Mouse (Mus musculus): Measurements from ENCODE around the gene Hells.

The Hells gene

DNA sequence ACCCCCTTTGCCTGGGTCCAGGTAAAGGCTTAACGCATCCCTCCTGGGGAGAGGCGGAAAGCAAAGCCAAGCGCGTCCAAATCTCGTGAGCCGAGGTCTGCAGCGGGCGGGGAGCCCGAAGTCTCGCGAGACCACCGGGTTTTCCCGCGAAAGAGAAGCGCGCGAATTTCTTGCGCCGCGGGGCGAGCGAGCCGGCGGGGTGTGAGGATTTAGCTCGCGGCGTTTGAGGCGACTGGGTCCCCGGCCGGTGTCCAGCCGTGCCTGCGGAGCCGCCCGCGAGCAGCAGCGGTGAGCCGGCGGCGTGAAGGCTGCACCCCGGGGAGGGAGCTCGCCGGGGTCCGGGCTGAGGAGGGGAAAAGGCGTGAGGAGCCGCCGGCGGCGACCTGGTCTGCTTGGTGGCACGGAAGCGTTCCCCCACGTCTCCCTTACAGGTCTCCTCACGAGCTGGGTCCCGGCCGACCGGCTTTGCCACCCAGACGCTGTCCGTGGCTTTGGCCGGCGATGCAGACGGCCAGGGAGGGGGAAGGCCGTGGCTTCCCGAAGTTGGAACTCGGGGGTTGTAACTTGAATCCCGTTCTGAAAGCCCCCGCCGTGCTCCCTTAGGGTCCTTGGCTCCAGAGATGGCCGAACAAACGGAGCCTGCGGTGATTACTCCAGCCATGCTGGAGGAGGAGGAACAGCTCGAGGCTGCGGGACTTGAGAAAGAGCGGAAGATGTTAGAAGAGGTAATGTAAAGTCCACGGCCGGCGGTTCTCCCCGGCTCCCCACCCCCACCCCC lies at the start of gene Hells:
Gene Hells, plus strand, starts transcription at position 128 of the 778 bp plus-strand sequence.
- peak; percentile 83 for DNase-seq (ENCODE audit: low spot score)

DNA sequence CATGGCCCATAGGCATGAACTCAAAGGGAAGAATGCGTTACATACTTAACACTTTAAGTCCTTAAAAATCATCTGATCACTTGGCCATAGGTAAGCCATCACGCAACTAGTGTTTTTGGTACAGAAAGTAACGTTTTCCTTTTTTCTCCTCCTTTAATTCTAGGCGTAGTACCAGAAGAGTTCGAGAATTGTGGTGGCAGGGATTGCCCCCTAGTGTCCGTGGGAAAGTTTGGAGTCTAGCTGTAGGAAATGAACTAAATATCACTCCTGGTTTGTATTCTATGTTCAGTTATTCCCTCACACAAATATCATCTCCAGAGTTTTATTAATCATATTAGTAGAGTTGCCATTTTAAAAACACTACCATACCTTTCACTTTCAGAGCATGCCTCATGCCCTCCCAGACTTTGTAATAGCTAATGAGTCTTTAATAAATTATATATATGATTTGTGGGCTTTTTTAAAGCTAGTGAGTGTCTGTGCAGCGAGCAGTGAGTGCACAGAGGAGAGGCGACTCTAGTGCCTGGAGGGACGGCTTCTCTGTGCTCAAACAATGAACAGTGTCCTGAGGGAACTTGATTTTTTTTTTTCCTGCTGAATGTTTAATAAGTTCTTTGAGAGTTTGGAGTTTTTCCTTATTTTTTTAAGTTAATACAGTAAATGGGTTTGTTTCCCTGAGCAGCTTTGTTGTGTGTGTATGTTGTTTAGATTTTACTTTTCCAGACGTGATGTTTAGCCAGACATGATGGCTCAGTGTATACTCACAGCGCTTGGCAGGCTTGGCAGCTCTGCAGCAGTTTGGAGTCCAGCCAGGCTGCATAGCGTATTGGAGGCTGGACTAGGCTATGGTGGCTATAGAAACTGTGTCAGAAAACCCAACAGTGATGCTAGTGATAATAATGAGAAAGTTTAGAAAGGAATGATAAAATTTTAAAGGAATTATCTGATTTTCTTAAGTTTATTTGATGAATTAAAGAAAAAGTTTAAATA lies 29.3 kb upstream of the Hells start:
- no peak for DNase-seq (ENCODE audit: low spot score)

DNA sequence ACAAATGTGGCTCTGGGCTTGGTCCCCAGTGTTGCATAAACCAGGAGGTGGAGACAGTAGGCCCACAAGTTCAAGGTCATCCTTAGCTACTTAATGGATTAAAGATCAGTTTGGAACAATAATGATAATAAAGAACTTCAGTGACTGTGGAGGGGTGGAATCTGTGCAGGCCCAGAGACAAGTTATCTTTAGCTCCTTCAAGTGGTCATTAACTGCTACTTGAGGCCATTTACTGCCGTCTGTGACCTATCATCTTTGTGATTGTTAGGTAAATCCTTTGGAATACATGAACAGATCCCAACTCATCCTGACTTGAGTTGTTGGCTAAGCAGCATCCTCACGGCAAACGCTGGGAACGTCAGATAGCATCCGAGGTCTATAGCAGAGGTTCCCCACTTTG lies 28.2 kb upstream of the Hells start:
- DNase-seq (ENCODE audit: low spot score) = no peak

DNA sequence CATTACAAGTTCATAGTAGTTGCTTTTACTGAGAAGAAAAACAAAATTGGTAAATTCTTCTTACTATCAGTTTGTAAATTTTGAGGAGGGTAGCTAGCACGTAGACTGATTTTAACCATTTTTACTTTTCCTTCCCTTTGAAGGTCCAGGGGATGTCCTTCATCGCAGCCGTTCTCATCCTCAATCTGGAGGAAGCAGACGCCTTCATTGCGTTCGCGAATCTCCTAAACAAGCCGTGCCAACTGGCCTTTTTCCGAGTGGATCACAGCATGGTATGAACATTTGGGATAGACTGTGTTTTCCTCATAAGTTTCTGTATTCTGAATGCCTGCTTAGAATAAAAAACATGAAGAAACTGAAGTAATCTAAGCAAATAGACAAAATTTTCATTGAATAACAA lies 16.9 kb upstream of the Hells start:
- DNase-seq (ENCODE audit: low spot score) = no peak

DNA sequence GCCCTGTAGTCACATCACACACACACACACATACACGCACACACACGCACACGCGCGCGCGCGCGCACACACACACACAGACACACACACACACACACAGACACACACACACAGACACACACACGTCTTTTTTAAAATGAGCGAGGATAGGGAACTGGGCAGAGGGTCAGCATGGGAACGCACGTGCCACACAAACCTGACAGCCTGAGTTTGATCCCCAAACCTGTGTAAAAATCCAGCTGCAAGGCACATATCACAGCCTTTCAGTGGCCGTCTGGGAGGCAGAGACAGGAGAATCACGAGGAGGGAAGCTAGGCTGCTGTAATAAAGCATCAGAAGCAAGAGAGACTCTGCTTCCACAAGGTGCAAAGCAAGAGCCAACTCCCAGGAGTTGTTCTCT lies 15.8 kb upstream of the Hells start:
- DNase-seq (ENCODE audit: low spot score) = no peak

DNA sequence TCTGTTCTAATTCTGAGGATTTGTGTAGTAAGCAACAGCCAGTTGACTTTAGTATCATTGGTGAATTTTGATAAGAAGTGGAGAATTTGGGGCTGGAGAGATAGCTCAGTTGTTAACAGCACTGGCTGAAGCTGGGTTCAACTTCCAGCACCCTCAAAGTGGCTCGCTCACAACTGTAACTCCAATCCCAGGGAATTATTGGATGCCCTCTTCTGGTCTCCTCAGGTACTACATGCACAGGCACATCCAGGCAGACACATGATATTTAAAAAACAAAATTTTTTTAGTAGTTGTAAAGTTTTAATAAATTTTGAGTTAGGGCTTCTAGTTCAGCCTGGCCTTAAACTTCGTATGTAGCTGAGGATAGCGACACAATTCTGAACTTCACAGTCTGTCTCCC lies 15.0 kb upstream of the Hells start:
- peak; percentile 47 for DNase-seq (ENCODE audit: low spot score)

DNA sequence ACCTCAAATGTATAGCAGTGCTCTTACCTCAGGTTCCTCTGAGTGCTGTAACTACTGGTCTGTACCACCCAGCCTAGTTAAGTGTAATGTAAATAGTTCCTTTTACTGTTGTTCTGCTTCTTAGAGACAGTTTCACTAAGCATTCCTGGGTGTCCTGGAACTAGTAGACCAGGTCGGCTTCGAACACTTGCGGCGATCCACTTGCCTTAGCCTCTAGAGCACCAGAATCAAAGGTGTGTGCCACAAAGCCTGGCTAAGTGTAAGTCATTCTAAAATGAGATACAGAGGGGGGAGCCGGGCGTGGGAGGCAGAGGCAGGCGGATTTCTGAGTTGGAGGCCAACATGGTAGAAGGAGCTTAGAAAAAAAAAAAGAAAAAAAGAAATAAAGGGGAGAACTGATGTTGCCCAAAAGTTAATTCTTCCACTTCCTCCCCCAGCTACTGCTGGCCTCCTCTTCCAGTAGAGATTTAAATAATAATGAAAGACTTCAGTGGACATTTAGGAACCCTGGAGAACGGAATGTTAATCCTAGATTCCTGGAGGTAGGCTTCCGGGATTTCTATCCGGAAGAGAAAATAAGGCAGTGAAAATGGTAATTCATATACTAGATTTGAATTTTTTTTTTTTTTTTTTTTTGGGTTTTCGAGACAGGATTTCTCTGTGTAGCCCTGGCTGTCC lies 2.1 kb upstream of the Hells start:
- no peak for DNase-seq (ENCODE audit: low spot score)

DNA sequence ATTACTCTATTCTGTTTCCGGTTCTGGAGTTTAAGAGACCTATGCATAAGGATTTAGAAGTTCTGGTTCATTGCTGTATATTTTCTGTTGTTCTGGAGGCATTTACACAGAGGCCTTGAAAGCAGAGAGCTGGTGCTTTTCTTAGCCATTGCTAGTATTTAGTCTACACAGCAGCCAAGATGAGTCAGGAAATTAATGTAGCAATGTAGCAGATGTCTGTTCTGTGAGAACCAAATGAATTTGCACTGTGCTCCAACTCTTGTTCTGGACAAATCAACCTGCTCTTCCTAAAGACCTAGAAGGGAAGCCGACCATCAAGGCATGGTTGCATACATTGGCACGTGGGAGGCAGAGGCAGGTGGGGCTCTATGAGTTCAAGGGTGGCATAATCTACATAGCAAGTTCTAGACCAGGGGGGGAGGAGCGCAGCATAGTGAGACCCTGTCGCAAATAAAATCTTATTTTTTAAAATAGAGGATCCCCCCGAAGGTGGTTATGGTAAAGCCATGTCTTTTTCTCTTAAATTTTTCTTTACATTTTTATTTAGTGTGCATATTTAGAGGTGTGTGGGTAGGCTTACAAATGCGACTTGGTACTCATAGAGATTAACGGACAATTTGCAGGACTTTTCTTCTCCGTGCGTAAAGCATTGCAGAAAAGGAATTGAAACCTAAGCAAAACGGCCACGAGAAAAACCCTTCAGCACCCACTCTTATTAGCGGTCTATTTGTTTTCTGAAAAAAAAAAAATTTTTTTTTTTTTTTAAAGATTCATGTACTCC lies 1.1 kb upstream of the Hells start:
- no peak for DNase-seq (ENCODE audit: low spot score)

DNA sequence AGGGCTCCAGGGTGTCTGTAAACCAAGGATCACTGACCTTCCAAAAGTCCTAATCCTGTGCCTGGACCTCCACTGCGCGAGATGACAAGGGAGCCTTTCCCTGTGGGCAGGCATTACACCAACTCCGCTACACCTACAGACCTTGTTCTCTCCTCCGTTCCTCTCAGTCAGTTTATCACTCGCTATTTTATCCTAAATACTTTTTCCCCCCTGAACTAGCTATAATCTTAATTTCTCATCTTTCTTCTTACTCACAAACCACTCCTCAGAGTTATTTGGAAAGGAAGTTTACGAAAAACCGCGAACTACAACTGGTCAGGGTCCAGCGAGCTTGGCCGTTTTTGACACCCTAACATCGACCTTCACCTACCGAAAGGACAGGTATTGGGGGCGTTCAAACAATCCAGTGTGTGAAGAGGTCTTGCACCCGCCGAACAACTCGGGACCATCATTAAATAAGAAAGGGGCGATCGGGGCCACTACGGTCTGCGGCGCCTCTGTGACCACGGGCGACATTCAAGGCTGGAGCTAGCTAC lies 395 bp upstream of the Hells start:
- DNase-seq (ENCODE audit: low spot score) = no peak

DNA sequence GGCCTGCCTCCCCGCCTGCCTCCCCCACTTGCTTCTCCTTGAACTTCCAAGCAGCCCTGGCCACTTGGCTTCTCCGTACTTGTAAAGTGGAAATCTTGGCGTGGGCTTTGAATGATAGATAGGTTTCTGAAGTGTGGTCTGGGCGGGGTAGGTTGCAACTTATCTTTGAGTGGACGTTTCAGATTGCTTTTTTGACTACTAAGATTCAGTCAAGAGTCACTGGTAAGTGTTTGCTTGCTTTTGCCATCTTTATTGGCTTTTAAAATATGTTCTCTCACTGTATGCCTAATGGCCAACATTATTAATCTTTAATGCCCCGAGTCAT lies 813 bp downstream of the Hells start:
- DNase-seq (ENCODE audit: low spot score) = no peak

DNA sequence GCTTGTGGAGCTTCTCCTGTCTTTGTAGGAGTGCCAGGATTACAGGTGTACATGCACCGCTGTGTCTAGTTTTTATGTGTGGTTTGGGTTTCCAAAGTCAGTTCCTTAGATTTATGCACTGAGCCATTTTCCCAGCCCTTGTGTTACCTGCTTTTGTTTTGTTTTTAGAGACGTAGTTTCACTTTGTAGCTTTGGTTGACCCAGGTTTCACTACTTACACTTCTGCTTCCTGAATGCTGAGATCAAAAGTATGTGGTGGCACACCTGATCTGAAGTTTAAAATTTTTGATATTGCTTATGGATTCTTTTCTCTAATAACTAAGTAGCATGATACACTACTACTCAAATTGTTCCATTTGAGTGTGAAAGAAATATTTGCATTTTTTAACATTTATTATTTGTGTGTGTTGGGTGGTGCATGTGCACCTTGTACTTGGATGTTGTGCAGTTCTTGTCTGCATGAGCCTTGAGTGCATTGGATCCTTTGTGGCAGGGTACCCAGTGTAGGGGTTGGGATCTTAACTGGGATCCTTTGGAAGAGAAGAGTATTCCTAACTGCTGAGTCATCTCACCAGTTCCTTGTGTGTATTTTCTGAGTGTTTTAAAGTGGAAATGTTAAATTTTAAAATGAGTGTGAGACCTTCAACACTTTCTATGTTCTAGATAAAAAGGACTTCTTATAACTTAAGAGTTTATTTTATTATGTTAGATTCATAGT lies 14.0 kb downstream of the Hells start:
- no peak for DNase-seq (ENCODE audit: low spot score)

DNA sequence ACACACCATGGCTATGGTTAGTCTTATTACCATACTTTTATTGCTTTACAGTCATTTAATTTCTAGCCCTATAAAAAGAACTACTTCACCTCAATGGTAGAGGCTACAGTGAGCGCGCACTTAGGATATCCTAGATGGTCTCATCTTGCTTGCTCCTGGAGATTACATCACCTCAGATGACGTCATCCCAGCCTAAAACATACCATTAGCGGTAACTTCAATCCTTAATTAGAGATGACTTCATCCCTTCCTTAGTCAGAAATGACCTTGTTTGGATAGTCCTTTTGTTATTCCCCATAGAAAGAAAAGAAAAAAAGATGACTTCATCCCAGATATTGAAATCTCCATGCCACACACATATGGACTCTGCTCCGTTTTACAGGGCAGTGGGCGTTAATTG lies 40.0 kb downstream of the Hells start:
- no peak for DNase-seq (ENCODE audit: low spot score)

DNA sequence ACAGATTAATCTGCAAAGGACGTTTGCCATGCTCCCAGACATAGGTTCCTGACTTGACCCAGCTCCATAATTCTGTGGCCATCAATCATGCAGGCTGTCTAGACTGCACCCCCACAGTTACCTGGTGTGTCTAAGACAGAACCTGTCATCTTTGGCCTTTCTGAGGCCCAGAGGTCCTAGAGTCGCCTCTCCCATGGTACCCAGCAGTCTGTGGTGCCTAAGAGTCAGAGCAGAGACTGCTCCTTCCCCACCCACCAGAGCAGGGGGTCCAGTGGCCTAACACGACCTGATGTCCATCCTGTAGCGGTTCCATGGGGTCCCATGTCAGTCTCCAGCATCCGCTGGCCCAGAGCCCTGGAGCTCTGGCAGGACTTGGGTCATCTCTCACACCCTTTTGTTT lies 41.9 kb downstream of the Hells start:
- DNase-seq (ENCODE audit: low spot score) = no peak

DNA sequence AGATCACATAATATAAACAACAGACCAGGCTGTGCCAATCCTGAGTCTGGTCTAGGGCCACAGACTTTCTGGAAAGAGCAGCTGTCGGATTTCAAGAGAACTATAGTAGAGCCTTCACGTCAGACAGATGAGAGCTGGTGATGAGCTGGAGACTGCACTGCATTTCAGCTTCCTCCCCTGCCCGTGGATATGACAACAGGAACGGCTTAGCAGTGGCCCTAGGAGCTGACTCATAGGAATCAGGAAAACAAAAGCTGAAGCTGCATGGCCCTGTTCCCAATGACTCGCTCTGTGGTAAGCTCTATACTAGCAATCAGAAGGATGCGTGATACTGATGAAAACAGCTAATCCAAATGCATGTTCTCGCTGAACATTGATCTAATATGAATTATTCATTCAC lies 43.0 kb downstream of the Hells start:
- DNase-seq (ENCODE audit: low spot score) = no peak

DNA sequence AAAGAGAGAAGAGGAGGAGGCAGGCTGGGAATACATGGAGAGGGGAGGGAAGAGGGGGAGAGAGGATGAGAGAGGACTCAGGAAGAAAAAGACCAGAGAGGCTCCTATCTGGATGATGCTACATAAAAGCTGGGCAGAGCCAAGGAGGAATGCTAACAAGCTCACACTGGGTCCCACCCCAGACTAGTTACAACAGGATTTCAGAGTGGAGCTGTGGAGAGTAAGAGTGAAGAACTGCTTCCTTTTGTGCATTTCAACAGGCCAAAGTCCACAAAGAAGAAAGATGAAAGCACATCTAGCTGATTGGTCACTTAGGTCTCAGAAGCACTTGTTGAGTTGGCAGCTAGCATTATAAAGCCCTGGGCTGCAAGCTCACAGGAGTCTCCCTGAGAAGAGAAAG lies 45.6 kb downstream of the Hells start:
- DNase-seq (ENCODE audit: low spot score) = no peak

DNA sequence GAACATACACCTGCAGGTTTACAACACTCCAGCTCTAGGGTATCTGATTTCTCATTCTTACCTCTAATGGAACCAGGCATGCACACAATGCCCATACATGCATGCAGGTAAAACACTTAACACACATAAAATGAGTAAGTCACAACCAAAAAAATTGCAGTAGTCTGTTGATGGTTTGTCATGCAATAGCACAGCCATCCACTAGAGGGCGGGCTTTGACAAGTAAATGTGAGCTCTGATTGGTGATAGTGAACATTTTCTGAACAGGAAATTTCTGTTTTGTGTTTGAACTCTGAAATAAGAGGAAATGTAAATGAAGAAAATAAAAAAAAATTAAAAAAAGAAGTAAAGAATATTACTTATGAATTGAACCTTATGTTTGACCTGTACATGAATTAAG lies 51.3 kb downstream of the Hells start:
- DNase-seq (ENCODE audit: low spot score) = peak; percentile 71

DNA sequence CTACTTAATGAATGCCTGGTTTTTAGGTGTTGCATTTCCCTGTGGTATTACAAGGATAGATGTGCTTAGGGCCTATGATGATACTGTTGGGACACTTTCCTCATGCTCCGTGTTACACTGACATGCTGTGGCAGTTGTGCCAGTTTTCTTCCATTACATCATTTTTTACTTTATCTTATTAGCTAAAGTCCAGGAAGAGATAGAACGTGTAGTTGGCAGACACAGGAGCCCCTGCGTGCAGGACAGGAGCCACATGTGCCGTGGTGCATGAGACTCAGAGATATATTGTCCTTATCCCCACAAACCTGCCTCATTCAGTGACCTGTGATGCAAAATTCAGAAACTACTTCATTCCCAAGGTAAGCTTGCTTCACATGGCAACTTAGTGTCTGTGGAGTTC lies 67.5 kb downstream of the Hells start:
- DNase-seq (ENCODE audit: low spot score) = no peak

DNA sequence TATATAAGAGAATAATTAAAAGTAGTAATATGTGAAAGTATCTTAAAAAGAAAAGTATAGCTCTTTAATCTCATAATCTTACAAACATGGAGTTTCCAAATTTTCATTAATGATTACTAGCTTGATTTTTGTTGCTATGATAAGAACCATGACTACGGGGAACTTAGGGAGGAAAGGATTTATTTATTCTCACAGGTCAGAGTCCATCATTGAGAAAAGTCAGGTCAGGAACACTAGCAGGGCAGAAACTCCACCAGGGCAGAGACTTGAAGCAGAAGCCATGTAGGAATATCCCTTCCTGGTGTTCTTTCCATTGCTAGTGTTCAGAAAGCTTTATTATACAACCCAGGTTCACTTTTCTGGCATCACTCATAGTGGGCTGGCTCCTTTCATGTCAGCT lies 68.0 kb downstream of the Hells start:
- DNase-seq (ENCODE audit: low spot score) = no peak

DNA sequence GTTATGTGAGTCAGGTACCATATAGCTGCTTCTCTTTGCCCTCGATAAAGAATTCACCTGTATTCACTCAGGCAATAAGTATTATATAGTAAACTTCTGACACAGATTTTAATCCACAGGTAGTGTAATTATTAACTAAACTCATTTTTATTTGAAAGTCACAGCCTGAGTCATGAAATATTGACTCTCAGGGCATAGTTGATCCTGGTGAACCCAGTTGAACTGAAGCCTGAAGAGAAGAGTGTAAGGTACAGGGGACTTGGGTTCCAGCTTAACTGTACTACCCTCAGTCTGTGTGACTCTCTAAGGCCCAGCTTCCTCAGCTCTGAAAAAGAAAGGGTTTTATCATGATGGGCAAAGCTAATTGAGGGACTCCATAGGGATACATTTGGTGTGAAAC lies 74.4 kb downstream of the Hells start:
- no peak for DNase-seq (ENCODE audit: low spot score)

DNA sequence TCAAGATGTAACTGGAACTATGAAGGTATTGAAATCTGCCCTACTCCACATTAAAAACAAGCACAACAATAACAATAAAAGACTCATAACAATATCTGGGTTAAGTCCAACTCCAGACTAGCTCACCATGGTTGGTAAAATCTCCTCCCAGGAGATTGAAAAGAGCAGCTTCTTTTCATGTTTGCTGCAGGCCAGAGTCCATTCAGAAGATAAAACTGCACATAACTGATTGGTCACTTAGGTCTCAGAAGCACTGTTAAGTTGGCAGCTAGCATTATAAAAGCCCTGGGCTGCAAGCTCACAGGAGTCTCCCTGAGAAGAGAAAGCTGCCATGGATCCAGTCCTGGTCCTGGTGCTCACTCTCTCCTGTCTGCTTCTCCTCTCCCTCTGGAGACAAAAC lies 76.0 kb downstream of the Hells start, which contains the start of gene Cyp2c55:
Gene Cyp2c55, plus strand, starts transcription at position 305 of the 400 bp plus-strand sequence.
- no peak for DNase-seq (ENCODE audit: low spot score)

All from urinary bladder, postnatal 25 days (tissue).